Mouse (Mus musculus): Measurements from ENCODE around the gene Nudt19.
"Not testable (repeated sequence)": the region's sequence is repeated elsewhere in the genome, so short reads cannot be mapped to it uniquely, and the experiment has no call there.

Gene Nudt19

GRCm38 (mm10) chr7:35556205-35556603 lies at the start of gene Nudt19:
TSS of gene Nudt19 (minus strand) at chr7:35556304.
- DNase-seq (ENCODE audit: low spot score in 2 of 2), result no peak

DNA sequence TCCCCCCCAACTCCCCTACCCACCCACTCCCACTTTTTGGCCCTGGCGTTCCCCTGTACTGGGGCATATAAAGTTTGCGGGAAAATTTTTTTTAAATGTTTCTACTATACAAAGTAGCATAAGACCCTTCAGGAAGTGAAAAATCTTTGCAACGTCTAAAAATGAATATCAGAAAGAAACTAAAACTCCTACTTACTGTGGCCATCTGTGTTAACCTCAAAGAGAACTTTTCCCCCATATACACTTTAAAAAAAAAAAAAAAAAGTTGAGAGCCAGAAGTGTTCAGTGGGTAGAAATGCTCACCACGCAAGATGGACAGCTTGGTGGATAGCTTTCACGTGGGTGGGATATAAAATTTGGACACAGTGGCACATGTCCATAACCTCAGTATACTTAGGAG lies 46.7 kb upstream of the Nudt19 start:
- no peak for DNase-seq (ENCODE audit: low spot score in 2 of 2)

- no peak for DNase-seq (ENCODE audit: low spot score in 2 of 2)
Observed at GRCm38 (mm10) chr7:35601106-35601505, 45.0 kb upstream of the Nudt19 start.

DNA sequence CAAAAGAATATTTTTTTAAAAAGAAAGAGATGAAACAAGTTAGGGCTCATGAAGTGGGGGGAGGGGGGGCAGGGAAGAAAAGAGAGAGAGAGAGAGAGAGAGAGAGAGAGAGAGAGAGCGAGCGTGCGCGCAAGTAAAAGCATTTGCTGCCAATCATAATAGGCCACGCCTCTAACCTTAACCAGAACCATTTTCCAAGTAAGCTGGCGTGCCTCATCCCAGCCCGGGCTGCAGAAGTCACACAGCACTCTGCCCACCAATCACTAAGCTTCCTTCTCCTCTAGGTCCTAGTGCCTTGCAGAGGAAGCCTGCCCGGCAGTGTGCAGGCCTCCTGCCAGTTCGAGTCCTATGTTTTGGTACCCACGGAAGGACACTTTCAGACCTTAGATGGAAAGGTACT lies 43.9 kb upstream of the Nudt19 start:
- no peak for DNase-seq (ENCODE audit: low spot score in 2 of 2)

DNA sequence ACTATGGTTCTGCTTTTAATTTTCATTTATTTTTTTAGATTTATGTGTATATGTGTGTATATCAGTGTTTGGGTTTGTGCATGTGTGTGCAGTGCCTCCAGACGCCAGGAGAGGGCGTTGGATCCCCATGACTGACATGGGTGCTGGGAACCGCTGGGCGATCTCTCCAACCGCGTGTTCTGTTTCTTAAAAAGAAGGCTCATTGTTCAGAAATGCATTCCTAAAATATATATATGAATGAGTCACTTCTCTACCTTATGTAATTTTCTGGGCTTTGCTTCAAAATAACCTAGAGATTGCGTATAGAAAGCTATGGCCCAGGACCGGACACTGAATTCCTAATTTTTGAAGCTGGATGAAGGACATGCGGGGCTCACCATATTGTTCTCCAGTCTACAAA lies 43.4 kb upstream of the Nudt19 start:
- DNase-seq (ENCODE audit: low spot score in 2 of 2), result no peak

DNA sequence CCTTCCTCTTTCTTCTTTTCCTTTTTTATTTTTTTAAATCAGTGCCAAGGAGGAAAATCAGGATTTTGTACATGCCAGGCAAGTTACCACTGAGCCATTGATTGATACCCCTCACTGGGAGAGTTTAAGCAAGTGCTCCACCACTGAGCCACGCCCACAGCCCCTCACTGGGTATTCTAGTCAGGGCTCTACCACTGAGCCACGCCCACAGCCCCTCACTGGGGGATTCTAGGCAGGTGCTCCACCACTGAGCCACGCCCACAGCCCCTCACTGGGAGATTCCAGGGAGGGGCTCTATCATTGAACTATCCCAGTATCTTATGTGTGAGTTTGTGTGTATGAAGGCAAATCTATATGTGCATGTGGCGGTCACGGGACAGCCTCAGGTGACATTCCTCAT lies 38.2 kb upstream of the Nudt19 start:
- no peak for DNase-seq (ENCODE audit: low spot score in 2 of 2)

- DNase-seq (ENCODE audit: low spot score in 2 of 2), result peak; percentile 24 to 35
Observed at GRCm38 (mm10) chr7:35590731-35591191, 34.7 kb upstream of the Nudt19 start.

- DNase-seq (ENCODE audit: low spot score in 2 of 2), result no peak
Observed at GRCm38 (mm10) chr7:35589485-35589884, 33.4 kb upstream of the Nudt19 start.

GRCm38 (mm10) chr7:35588680-35589428 lies 32.8 kb upstream of the Nudt19 start:
- no peak for DNase-seq (ENCODE audit: low spot score in 2 of 2)

- DNase-seq (ENCODE audit: low spot score in 2 of 2), result no peak
Observed at GRCm38 (mm10) chr7:35587728-35588127, 31.6 kb upstream of the Nudt19 start.

DNA sequence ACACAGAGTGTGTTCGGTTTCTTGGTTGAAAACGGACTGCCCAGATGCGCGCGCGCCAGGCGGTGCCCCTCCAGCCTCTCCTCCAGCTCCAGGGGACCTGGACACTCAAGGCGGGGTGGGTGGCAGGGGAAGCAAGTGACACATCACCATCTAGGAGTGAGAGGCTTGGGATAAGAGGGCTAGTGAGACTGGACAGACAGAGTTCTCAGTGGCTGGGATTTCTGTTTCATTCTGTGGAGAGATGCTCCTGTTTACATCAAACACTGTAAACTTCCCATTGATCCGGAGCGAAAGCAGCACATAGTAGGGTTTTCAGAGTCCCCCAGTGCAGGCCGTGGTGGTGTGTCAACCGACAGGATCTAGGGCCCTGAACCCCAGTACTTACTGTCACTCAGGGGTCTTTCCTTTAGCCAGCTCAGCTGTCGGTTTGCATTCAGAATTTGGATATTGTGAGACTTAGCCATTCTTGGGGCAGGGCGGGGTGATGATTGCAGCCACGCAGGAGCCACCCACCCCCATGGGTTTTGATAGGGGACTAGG lies 30.9 kb upstream of the Nudt19 start:
- DNase-seq (ENCODE audit: low spot score in 2 of 2), result no peak

GRCm38 (mm10) chr7:35586055-35586905 lies 30.2 kb upstream of the Nudt19 start, which contains the start of gene Ankrd27:
TSS of gene Ankrd27 (plus strand) at chr7:35586244.
- DNase-seq (ENCODE audit: low spot score in 2 of 2), result peak; percentile 97 to 99

DNA sequence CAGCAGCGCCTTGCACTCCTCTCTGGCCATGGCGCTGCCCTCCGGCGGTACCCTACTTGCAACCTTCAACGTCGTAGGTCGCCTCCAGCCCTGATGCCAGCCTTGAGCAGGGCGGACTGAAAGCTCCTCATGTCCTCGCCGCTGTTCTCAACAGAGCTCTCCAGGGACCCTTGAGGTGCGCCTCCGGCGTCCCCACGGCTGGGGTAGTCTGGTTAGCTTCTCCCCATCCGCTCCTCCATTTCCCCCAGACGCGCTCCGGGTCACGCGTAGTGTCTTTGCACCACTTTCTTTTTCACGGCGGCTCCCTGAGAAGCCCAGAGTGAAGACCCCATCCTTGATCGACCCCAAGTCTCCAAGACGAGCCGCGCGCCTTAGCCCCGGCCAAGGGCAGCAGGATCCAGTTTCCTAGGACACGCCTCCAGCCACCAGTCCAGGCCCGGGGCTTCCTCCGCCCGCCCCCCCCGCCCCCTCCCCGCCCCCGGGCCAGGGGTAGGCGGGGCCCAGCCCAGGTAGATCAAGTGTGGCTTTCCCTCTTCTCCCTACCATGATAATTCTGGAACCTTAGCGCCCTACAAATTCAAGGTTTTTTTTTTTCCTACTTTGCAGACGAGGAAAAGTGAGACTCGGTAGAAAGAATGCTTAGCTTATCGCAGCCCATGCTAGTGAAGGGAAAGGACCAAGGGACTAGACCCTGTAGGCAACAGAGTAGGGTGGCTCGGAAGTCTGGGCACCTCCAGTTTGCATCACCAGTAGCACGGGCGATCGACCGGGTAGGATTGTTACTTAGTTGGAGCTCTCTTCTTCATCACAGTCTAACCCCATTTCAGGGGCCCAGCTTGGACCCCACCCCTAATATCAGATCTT lies 29.3 kb upstream of the Nudt19 start, which contains the start of gene Rgs9bp:
TSS of gene Rgs9bp (minus strand) at position 392 of the 864 bp plus-strand sequence.
- DNase-seq (ENCODE audit: low spot score in 2 of 2), result peak; percentile 11 to 25

DNA sequence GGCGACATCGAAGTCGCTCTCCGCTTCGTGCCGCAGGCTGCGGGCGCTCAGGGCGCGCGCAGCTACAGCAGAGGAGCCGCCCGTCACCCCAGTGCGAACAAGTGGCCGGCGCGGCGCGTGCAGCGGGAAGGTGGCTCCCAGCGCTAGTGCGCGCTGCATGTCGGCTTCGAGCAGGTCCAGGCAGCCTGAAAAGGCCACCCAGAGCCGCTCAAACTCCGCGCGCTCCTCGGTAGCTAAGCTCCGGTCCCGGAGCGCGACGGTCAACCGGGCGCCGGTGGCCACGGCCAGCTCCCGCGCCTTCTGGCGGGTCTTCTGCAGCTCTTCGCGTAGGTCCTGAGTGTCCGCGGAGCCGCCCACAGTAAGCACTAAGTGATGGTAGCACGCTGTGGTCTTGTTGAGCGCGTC lies 28.7 kb upstream of the Nudt19 start:
- no peak for DNase-seq (ENCODE audit: low spot score in 2 of 2)

DNA sequence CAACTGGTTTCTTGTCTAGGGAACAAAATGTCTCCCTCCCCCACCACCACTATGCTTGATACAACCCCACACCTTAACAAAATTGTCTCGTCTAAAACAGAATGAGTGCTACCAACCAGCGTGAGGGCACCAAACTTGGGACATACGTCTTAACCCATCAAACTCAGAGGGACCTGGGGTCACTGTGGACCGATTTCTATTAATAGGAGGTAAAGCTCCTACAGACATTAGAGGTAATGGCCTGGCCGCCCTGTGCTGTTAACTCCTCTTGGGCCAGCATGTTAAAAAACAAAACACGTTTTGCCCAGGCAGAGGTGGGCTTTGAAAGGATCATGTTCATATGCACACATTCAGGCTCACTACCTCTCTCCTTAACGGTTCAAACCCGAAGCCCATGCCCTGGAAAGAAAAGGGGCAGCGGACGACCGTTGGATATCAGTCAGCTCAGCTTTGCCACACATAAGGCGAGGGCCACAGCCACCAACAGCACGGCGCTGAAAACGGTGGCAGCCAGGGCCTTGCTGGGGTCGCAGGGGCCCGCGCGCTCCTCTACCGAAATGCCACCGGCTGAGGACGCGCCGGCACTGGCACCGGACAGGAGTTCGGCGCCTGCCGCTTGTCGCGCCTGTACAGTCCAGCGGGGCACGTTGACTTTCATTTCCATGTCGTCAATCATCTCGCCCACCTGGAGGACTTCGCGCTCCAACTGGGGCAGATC lies 28.1 kb upstream of the Nudt19 start:
- no peak for DNase-seq (ENCODE audit: low spot score in 2 of 2)

- no peak for DNase-seq (ENCODE audit: low spot score in 2 of 2)
Observed at GRCm38 (mm10) chr7:35583476-35584025, 27.4 kb upstream of the Nudt19 start.

- DNase-seq (ENCODE audit: low spot score in 2 of 2), result no peak
Observed at GRCm38 (mm10) chr7:35582719-35583118, 26.6 kb upstream of the Nudt19 start.

- DNase-seq (ENCODE audit: low spot score in 2 of 2), result no peak
Observed at GRCm38 (mm10) chr7:35579849-35580248, 23.7 kb upstream of the Nudt19 start.

- not testable (repeated sequence) for DNase-seq (ENCODE audit: low spot score in 2 of 2)
Observed at GRCm38 (mm10) chr7:35570883-35571282, 14.8 kb upstream of the Nudt19 start.

DNA sequence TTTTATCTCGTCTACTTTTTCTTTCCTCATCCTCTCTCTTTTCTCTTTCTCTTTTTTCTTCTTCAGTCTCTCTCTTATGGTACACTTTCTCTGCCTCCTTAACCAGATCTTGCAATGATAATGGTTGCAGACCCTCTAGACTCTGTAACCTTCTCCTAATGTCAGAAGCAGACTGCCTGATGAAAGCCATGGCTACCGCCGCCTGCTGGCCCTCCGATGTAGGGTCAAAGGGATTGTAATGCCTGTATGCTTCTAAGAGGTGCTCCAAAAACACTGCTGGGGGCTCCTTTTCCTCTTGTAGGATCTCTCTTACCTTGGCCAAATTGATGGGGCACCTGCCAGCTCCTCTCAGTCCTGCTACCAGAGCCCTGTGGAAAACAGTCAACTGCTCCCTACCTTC lies 13.6 kb upstream of the Nudt19 start:
- DNase-seq (ENCODE audit: low spot score in 2 of 2), result not testable (repeated sequence)
